Mouse (Mus musculus) 416B (cell line): ENCODE measurements around the gene Glb1.
"Not testable (repeated sequence)": the region's sequence is repeated elsewhere in the genome, so short reads cannot be mapped to it uniquely, and the experiment has no call there.

Source experiments
- DNase-seq: peaks from one replicate; pipeline ENCODE4 v3.0.0; 2011; ENCODE audit warnings: low read depth

The Glb1 gene

DNA sequence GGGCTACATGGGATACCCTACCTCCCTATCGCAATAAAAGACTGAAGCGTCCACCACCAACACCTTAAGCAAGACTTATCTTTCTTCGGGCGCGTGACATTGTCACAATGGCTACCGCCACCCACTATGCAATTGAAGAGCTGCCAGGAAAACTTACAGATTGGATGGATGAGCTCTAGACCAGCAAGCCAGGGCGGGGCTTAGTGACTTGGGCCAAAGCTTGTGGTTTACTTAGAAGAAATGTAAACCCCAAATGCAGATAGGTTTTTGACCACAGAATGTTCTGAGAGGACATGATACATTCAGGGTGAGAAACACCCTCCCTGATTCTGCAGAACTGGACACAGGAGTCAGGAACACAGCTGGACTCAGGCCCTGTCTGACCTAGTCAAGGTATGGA lies 100.2 kb downstream of the Glb1 start:
- peak; percentile 97 for DNase-seq

DNA sequence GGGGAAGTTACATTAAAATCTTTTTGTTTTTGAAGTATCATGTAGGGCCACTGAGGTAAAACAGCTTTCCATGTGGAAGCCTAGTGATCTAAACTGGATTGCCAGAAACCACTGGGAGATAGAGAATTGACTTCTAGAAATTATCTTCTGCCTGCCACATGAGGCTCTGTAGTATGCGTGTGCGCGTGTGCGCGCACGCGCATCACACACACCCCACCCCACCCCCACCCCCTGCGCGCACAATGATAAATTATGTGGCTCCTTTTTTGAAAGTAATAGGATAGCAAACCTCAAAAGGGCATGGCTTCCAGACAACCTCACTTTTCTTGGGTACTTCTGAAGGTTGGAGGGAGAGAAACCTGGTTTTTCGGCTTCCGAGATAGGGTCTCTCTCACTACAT lies 101.0 kb downstream of the Glb1 start:
- DNase-seq: no peak

DNA sequence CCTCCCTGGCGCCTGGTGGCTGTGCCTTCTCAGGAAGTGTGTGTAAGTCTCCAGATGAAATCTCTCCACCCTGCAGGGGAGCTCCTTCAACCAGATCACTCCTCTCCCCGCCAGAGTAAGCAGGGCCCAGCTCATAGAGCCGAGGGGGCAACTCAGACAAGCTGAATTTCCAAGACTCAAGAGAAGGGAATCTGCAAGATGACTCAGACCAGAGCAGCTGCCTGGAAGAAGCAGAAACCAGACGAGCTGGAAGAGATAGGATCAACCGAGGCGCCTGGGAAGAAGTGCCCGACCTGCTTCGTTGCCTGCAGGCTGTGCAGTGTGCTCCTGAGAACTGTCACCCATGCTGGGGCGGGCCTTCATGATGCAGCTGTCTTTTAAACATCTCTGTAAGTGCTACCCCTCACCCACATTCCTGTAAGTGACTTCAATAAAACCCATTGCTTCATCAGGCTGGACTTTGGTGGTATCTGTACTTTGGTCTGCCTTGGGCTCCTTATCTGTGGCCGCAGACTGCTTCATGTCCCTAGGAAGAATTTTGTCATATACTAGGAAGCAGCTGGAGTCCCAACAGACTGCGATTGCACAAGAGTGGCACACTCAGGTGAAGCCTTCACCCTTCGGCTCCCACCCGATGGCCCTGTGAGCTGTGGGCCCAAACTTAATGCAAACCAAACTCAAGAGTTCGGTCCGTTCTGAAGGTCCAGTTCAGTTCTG lies 102.0 kb downstream of the Glb1 start:
- peak; percentile 98 for DNase-seq

DNA sequence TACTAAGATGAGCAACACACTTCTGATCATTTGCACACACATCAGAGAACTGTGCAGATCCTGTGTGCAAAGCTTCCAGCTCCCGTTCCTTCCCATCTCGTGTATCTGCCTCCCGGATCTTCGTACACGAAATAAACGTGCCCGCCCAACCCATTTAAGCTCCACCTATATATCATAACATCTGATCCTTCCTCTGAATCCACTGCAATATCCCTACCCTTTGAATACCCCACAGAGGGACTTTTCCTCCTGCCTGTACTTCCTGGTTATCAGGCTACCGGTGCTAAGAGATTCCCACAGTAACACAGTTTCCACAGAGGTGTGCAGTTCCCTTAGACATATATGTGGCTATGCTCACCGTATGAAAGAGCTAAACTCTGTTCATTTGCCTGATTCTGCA lies 103.9 kb downstream of the Glb1 start, which contains the start of gene Ccr4:
Gene Ccr4 (minus strand): TSS at position 101 of the 400 bp plus-strand sequence.
- DNase-seq: no peak

DNA sequence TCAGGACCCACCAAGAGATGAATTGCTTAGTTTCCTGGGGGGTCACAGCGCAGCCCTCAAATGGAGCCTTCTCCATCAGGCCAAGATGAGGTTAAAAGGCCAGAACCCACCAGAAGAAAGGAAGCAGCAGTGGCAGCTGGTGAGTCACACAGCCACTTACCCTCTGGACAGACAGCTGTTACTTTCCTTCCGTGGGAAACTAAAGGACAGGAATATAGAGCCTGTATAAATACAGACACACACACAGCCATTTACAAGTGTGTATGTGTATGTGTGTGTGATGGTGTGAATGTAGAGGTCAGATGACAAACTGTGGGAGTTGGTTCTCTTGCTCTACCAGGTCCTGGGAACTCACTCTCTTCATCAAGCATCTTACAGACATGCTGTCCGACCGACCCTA lies 105.7 kb downstream of the Glb1 start:
- peak; percentile 84 for DNase-seq

DNA sequence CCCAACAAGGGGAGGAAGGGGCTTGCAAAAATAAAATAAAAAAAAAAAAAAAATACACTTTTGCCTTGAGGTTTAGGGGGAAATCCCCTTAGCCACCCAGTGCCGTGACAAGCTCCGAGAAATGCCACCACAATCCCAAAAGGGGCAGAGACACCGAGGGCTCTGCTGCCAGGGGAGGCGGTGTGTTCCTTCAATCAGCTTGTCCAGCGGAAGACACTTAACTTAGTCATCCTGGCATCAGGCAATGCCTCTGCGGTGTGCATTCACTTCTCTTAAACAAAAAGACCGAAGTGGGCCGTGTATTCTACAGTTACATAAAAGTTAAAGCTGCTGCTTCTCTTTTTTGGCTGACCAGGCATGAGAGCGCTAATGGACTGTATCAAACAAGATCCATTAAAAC lies 106.5 kb downstream of the Glb1 start:
- peak; percentile 85 for DNase-seq

DNA sequence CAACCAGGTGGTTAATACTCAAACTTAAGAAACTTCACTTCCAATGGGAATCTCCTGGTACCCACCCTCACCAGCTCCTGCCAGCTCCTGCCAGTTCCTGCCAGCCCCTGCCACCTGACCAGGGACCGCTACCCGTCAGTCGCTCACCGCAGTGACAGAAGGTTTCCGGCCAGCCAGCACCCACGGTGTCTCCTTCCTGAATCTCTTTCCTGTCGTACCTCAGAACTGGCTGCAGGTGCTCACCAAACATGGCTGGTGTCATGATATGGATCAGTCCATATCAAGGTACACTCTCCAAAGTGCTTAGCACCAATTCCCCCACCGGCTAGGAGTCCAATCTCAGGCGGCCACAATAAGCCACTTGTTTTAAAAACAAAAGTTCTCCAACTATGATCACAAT lies 108.9 kb downstream of the Glb1 start:
- no peak for DNase-seq

DNA sequence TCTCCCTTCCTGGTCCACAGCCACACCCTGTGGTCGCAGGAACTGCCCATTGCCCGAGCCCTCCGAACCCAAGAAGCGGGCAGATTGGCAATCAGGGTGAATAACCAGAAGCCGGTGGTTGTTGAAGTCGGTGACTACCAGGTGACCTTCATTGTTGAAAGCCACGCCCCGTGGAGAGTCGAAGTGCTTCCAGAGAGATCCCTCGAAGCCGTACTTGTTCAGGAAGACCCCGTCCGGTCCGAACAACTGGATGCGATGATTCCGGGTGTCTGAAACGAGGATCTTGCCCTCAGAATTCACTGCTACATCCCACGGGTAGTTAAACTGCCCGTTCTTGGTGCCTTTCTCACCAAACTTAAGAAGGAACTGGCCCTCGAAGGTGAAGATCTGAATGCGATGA lies 112.0 kb downstream of the Glb1 start:
- DNase-seq: no peak

DNA sequence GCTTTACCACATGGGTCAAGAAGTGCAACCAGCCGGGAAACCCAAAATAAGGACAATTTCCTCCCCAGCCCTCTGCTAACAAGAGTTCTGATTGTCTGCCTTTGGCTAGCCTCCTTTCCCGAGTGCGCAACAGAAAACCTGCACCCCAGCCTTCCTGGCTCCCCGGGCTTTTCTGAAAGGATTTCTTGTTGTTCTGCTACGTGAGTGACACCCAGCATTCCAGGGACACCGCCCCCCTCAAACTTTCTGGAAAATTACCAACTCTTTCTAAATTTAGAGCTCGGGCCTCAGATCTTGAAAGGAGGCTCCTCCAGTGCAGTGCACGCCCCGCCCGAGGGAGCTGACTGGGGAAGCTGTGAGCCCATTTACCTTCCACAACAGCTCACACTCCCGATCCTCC lies 114.5 kb downstream of the Glb1 start, which contains the start of gene C130032M10Rik:
Gene C130032M10Rik (plus strand): TSS at position 334 of the 400 bp plus-strand sequence.
- DNase-seq: no peak

DNA sequence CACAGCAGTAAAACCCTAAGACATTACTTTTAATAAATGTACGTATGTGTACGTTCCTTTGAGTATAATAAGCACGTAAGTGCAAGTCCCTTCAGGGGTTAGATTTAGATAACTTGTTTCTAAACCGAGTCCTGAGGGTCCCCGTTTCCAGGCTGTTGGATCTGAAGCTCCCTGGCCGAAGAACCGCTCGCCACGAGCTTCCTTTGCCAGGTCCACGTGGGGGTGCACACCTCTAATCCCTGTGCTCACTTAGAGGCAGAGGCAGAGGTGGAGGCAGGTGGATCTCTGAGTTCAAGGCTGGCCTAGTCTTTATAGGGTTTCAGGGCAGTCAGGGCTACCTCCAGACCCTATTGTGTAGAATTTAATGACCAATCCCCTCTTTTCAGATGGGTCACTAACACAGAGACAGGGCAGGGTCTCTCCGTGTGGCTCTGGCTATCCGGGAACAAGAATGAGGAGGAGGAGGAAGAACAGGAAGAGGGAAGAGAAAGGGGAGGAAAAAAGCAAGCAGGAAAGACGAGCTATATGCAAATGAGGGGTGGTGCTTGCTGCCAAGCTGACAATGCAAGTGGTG lies 117.1 kb downstream of the Glb1 start:
- no peak for DNase-seq

DNA sequence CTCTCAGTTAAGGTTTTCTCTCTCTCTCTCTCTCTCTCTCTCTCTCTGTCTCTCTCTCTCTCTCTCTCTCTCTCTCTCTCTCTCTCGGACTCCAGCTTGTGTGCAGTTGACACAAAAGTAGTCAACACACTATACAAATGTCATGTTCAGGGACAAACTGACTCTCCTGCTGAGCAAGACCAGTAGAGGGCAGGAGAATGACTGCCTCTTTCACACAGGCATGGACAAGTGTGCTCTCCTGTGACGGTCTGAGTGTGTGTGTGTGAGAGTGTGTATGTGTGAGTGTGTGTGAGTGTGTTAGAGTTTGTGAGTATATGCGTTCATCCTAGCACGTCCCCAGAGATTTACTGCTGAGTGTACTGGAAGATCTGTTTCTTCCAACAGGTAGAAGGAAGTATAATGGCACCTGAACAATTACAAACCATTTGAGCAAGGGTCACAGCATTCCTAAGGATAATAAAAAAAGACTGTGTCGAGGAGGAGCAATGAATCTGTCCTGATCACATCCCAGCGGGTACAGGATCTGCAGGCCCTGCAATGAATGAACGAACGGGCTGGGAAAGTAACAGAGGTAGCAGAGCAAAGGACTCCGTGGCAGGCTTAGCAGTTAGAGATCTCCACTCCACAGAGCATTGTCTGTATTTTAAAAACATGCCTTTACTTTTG lies 118.1 kb downstream of the Glb1 start:
- DNase-seq: no peak

DNA sequence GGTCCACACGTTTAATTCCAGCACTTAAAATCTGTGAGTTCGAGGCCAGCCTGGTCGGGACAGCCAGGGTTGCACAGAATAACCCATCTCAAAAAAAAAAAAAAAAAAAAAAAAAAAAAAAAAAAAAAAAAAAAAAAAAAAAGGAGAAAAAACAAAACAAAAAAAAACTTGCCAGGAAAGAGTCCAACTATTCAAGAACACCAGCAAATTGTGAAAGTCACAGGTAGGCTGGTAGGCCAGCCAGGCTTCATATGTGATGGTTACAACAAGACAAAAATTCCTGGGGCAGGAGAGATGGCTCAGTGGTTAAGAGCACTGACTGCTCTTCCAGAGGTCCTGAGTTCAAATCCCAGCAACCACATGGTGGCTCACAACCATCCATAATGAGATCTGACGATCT lies 119.7 kb downstream of the Glb1 start:
- DNase-seq: not testable (repeated sequence)

DNA sequence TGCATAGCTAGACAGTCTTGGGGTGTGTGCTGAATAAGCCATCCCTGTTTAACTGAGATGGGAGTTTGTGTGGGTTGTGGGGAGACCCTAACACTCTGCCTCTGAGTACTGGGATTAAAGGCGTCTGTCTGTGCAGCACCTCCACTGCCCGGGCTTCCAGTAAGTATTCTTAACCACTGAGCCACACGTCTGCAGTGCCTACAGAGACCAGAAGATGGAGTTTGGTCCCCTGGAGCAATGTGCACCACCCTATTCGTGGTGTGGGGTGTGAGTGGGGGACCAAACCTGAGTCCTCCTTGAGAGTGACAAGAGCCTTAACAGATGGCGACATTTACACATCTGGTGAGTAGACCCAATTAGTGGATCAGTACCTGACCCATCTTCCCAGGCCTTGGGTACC lies 121.2 kb downstream of the Glb1 start:
- no peak for DNase-seq

DNA sequence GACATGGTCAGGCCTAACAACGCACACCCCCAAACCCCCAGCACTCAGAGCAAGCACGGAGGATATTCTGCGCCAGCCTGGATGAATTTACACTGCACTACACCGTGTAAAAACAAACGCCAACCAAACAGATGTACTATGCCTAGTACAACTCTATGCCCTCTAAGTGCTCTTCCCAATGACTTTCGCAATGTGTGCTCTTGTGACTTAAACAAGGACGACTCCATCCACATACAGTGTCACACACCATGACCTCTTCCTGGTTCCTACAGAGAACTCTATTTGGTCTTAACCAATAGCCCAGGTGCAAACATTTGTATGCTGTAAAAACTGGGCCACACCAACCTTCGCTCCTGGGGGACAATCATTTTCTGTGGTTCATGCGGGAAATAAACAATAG lies 121.6 kb downstream of the Glb1 start:
- no peak for DNase-seq
